Mouse (Mus musculus): Measurements from ENCODE around the gene Acly. TPM values are rescaled to one million over a fixed set of nuclear protein-coding genes. Genes with fewer than 3 reads are reported as not detected.

Acly gene
- 10 to 100 TPM; 34.3 to 98.6 TPM for polyA plus RNA-seq (2012; fragmentation: generic; extraction: Trizol)

GRCm38 (mm10) chr11:100527458-100528374, at the start of gene Acly:
Gene Acly, minus strand, starts transcription at chr11:100528000.

GRCm38 (mm10) chr11:100574708-100575483, 47.1 kb upstream of the Acly start, which contains the start of gene Cnp:
Gene Cnp, plus strand, starts transcription at chr11:100574904.

GRCm38 (mm10) chr11:100544832-100545745, 17.3 kb upstream of the Acly start, which contains the start of gene Ttc25:
Gene Ttc25, plus strand, starts transcription at chr11:100545607.

GRCm38 (mm10) chr11:100472197-100472934, 55.4 kb downstream of the Acly start, which contains the start of gene Klhl11:
Gene Klhl11, minus strand, starts transcription at chr11:100472741.

GRCm38 (mm10) chr11:100441797-100442196, 86.0 kb downstream of the Acly start, which contains the start of the genes Nt5c3b and Klhl10:
Gene Nt5c3b, minus strand, starts transcription at chr11:100441808.
Gene Klhl10, plus strand, starts transcription at chr11:100441917.

Other genes starting within 250 kb of the Acly start
- gene Eif1, start 208.1 kb downstream of the Acly start, polyA plus RNA-seq (2012; fragmentation: generic; extraction: Trizol) = 1,000 to 10,000 TPM; 1,802 to 2,189 TPM
- gene Gast, start 193.6 kb downstream of the Acly start, polyA plus RNA-seq (2012; fragmentation: generic; extraction: Trizol) = under 1 TPM in 1 of 2 experiments, not detected in 1; 0.07 TPM
- gene Hap1, start 171.9 kb downstream of the Acly start, polyA plus RNA-seq (2012; fragmentation: generic; extraction: Trizol) = 1 to 10 TPM in 1 of 2 experiments, under 1 TPM in 1; 0.85 to 1.1 TPM
- gene Jup, start 130.2 kb downstream of the Acly start, polyA plus RNA-seq (2012; fragmentation: generic; extraction: Trizol) = 1 to 10 TPM; 2.6 to 10.0 TPM
- gene P3h4, start 113.2 kb downstream of the Acly start, polyA plus RNA-seq (2012; fragmentation: generic; extraction: Trizol) = 100 to 1,000 TPM; 103 to 258 TPM
- 100 to 1,000 TPM; 148 to 342 TPM for gene Fkbp10, start 112.3 kb downstream of the Acly start, polyA plus RNA-seq (2012; fragmentation: generic; extraction: Trizol)
- 100 to 1,000 TPM in 1 of 2 experiments, 10 to 100 TPM in 1; 99.8 to 114 TPM for gene Nt5c3b, start 86.2 kb downstream of the Acly start, polyA plus RNA-seq (2012; fragmentation: generic; extraction: Trizol)
- 1 to 10 TPM in 1 of 2 experiments, under 1 TPM in 1; 0.12 to 2.0 TPM for gene Klhl10, start 86.1 kb downstream of the Acly start, polyA plus RNA-seq (2012; fragmentation: generic; extraction: Trizol)
- gene Klhl11, start 55.3 kb downstream of the Acly start, polyA plus RNA-seq (2012; fragmentation: generic; extraction: Trizol) = 1 to 10 TPM in 1 of 2 experiments, under 1 TPM in 1; 0.21 to 2.3 TPM
- under 1 TPM; 0.14 to 0.72 TPM for gene Ttc25, start 17.6 kb upstream of the Acly start, polyA plus RNA-seq (2012; fragmentation: generic; extraction: Trizol)
- gene Cnp, start 46.9 kb upstream of the Acly start, polyA plus RNA-seq (2012; fragmentation: generic; extraction: Trizol) = 10 to 100 TPM in 1 of 2 experiments, 1 to 10 TPM in 1; 8.2 to 26.1 TPM
- gene Nkiras2, start 91.2 kb upstream of the Acly start, polyA plus RNA-seq (2012; fragmentation: generic; extraction: Trizol) = 10 to 100 TPM; 26.0 to 56.3 TPM
- 100 to 1,000 TPM in 1 of 2 experiments, 10 to 100 TPM in 1; 26.2 to 140 TPM for gene Dnajc7, start 92.2 kb upstream of the Acly start, polyA plus RNA-seq (2012; fragmentation: generic; extraction: Trizol)
- under 1 TPM; 0.04 to 0.05 TPM for gene Zfp385c, start 164.5 kb upstream of the Acly start, polyA plus RNA-seq (2012; fragmentation: generic; extraction: Trizol)
- 1 to 10 TPM in 1 of 2 experiments, under 1 TPM in 1; 0.60 to 7.9 TPM for gene Dhx58, start 176.3 kb upstream of the Acly start, polyA plus RNA-seq (2012; fragmentation: generic; extraction: Trizol)
- gene Kat2a, start 184.5 kb upstream of the Acly start, polyA plus RNA-seq (2012; fragmentation: generic; extraction: Trizol) = 10 to 100 TPM; 60.0 to 66.4 TPM
- gene Hspb9, start 185.8 kb upstream of the Acly start, polyA plus RNA-seq (2012; fragmentation: generic; extraction: Trizol) = under 1 TPM; 0.34 to 0.59 TPM
- gene Rab5c, start 210.2 kb upstream of the Acly start, polyA plus RNA-seq (2012; fragmentation: generic; extraction: Trizol) = 100 to 1,000 TPM; 160 to 229 TPM
- under 1 TPM in 1 of 2 experiments, not detected in 1; 0.01 TPM for gene Kcnh4, start 231.9 kb upstream of the Acly start, polyA plus RNA-seq (2012; fragmentation: generic; extraction: Trizol)
- not detected for gene Hcrt, start 234.9 kb upstream of the Acly start, polyA plus RNA-seq (2012; fragmentation: generic; extraction: Trizol)
- gene Ghdc, start 243.0 kb upstream of the Acly start, polyA plus RNA-seq (2012; fragmentation: generic; extraction: Trizol) = 10 to 100 TPM in 1 of 2 experiments, 1 to 10 TPM in 1; 5.6 to 24.7 TPM